Mouse (Mus musculus) G1E-ER4 (cell line): ENCODE data around the gene Rasal2. TPM values are rescaled to one million over a fixed set of nuclear protein-coding genes. Genes with fewer than 3 reads are reported as not detected.

Source experiments
- GATA1 ChIP-seq: IDR thresholded peaks from one replicate; pipeline ENCODE4 v1.8.0; 2012; ENCODE audit warnings: low read length, inconsistent platforms
- polyA plus RNA-seq: library from polyadenylated mRNA; stranded (reverse); fragments of >175 nt; gene quantifications from 2 replicates; pipeline ENCODE4 v1.2.3, GENCODE M21; 2012

Gene Rasal2
- polyA plus RNA-seq = 0.29 and 0.31 TPM in 2 replicates

- TF ChIP-seq GATA1 = no peak
Observed at GRCm38 (mm10) chr1:157412454-157413369, at the start of gene Rasal2. Rasal2 (minus strand) TSS chr1:157412595.

GRCm38 (mm10) chr1:157461276-157461675 is 48.9 kb upstream of the Rasal2 start:
- no peak for TF ChIP-seq GATA1

- TF ChIP-seq GATA1 = no peak
Observed at GRCm38 (mm10) chr1:157459904-157460303, 47.5 kb upstream of the Rasal2 start.

GRCm38 (mm10) chr1:157458421-157459208 is 46.2 kb upstream of the Rasal2 start, which contains the start of gene Cryzl2:
Cryzl2 (plus strand) TSS chr1:157458577.
- TF ChIP-seq GATA1 = no peak

GRCm38 (mm10) chr1:157457789-157458188 is 45.4 kb upstream of the Rasal2 start:
- no peak for TF ChIP-seq GATA1

GRCm38 (mm10) chr1:157454876-157455275 is 42.5 kb upstream of the Rasal2 start:
- TF ChIP-seq GATA1 = no peak

GRCm38 (mm10) chr1:157452759-157453549 is 40.6 kb upstream of the Rasal2 start:
- TF ChIP-seq GATA1 = no peak

- no peak for TF ChIP-seq GATA1
Observed at GRCm38 (mm10) chr1:157452284-157452683, 39.9 kb upstream of the Rasal2 start.

GRCm38 (mm10) chr1:157449981-157450636 is 37.7 kb upstream of the Rasal2 start:
- TF ChIP-seq GATA1 = no peak

- TF ChIP-seq GATA1 = no peak
Observed at GRCm38 (mm10) chr1:157449532-157449931, 37.1 kb upstream of the Rasal2 start.

- no peak for TF ChIP-seq GATA1
Observed at GRCm38 (mm10) chr1:157448805-157449188, 36.4 kb upstream of the Rasal2 start.

- TF ChIP-seq GATA1 = no peak
Observed at GRCm38 (mm10) chr1:157448164-157448804, 35.9 kb upstream of the Rasal2 start.

- TF ChIP-seq GATA1 = no peak
Observed at GRCm38 (mm10) chr1:157447142-157447541, 34.7 kb upstream of the Rasal2 start.

GRCm38 (mm10) chr1:157446325-157446724 is 33.9 kb upstream of the Rasal2 start:
- no peak for TF ChIP-seq GATA1
